Mouse (Mus musculus): ENCODE measurements around the gene Cep290.

The Cep290 gene

DNA sequence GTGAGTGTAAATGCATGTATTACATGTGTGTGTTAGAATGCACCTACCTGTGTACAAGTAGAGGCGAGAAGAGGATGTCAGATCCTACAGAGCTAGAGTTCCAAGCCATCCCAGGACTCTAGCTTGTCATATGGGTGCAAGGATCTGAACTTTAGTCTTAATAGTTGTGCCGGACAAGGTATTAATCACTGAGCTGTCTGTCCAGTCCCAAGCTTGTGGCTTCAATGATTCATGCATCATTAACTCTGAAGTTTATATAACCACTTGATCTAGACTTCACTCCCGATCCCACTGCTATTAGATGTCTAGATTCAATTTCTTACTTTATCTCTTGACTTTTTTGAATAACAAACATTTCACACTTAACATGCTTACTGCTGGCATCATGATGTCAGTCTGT, 111.0 kb downstream of the Cep290 start:
- no peak for DNase-seq

DNA sequence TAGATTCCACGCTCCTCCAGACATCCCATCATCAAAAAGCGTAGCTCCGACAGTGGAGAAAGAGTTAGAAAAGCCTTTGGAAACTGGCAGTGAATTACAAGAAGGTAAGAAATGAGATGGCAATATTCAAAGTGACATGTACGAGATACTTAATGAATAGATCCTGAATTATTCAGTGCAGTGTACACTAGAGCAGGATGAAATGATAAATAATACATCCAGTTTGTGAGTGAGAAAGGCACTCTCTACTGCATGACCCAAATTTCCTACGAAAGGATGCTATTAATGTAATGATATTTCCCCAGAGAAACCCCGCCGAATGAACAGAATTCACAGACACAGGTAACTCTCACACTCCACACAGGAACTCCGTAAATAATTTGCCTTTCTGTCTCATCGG, 116.2 kb downstream of the Cep290 start:
- no peak for DNase-seq

DNA sequence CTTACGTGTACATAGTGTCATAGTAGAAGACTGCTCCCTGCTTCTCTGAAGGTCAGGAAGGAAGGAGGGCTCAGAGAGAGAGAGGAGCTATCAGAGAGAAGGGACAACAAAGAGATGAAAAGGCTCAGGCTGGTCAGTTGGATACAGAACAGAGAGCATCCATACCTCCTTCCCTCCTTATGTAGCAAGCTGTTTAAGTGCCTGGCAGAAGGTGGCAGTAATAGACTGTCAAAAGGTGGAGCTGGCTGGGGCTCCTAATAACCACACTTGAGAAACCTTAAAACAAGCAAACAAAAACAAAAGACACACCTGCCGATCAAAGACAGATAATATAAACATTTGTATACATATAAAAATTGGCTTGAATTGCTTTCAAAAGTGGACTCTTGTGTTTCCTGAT, 116.9 kb downstream of the Cep290 start:
- DNase-seq: no peak

GRCm38 (mm10) chr10:100617233-100617903, 130.0 kb downstream of the Cep290 start:
- DNase-seq: peak; percentile 13

- DNase-seq: no peak
Observed at GRCm38 (mm10) chr10:100619474-100619873, 132.1 kb downstream of the Cep290 start.

- no peak for DNase-seq
Observed at GRCm38 (mm10) chr10:100620040-100620439, 132.7 kb downstream of the Cep290 start.

- no peak for DNase-seq
Observed at GRCm38 (mm10) chr10:100622494-100622893, 135.1 kb downstream of the Cep290 start.

All from right cerebral cortex, postnatal 4 days (tissue).